Mouse (Mus musculus) lung, embryonic 15.5 days (tissue): ENCODE measurements at regions not wholly inside any gene's neighbourhood (a gene's known extent, or its start where the extent isn't known, plus 50 kb on each side); places are given as distances from the start of the nearest gene placed in this dataset.
A peak's percentile ranks its signal among the peaks of the same experiment; 100 is the strongest.
"Not testable (repeated sequence)": the region's sequence is repeated elsewhere in the genome, so short reads cannot be mapped to it uniquely, and the experiment has no call there.

ENCODE experiments used
- ATAC-seq: fragments of 200-750 bp; cut with Nextera tagmentation; 2 replicates; pipeline ENCODE4 v1.8.0; 2017; ENCODE audit warnings: moderate number of reproducible peaks, borderline replicate concordance; ENCODE audit not compliant: low FRiP score, low TSS enrichment; ENCODE audit errors: extremely low read depth
- H3K27ac ChIP-seq: fragments of 300-500 bp; sonication (generic); 2 replicates; pipeline ENCODE4 v1.5.1; 2015; ENCODE audit warnings: moderate library complexity, mild to moderate bottlenecking, inconsistent platforms
- H3K27me3 ChIP-seq: fragments of 300-500 bp; sonication (generic); 2 replicates; pipeline ENCODE4 v1.6.1; 2015; ENCODE audit warnings: inconsistent platforms
- H3K36me3 ChIP-seq: fragments of 300-500 bp; sonication (generic); 2 replicates; pipeline ENCODE4 v1.6.1; 2015; ENCODE audit warnings: inconsistent platforms
- H3K4me1 ChIP-seq: fragments of 300-500 bp; sonication (generic); 2 replicates; pipeline ENCODE4 v1.6.1; 2015; ENCODE audit warnings: inconsistent platforms
- H3K4me2 ChIP-seq: fragments of 300-500 bp; sonication (generic); 2 replicates; pipeline ENCODE4 v1.6.1; 2015; ENCODE audit warnings: inconsistent platforms, mild to moderate bottlenecking, moderate library complexity
- H3K4me3 ChIP-seq: fragments of 300-500 bp; sonication (generic); 2 replicates; pipeline ENCODE4 v1.5.1; 2015; ENCODE audit warnings: mild to moderate bottlenecking, inconsistent platforms
- H3K9ac ChIP-seq: fragments of 300-500 bp; sonication (generic); 2 replicates; pipeline ENCODE4 v1.6.1; 2015; ENCODE audit warnings: inconsistent platforms
- H3K9me3 ChIP-seq: fragments of 300-500 bp; sonication (generic); 2 replicates; pipeline ENCODE4 v1.6.1; 2016; ENCODE audit warnings: inconsistent platforms
- WGBS: fragments of 180-500 bp; shearing (Covaris S2); methylation state at CpG from one replicate; pipeline ENCODE4 v1.1.7; 2015; 5-methylcytosine and 5-hydroxymethylcytosine counted together

DNA sequence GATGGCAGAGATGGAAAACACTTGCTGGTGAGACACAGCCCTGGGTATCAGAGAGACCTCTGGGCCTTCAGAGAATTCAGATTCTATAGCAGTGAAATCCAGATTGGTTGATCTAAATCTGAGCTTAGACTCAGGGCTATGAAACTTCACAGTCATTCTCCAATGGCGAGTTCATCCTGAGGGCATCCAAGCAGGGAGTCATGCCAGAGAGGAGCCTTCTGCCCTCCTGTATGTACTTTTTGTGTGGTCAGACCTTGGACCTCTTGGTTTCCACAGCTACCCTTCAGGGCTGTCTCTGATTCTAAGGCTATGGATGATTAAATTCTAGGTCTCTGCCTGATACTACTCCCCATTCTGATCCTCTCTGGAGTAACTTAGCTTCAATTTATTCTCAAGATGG lies 122.0 kb upstream of the Mettl15 start:
- 77% methylated on average over 1 of the region's 1 CpGs for WGBS
- Histone ChIP-seq H3K9ac (no peak overlapping the region), H3K4me1 (no peaks in the 10 kb centered on the region), H3K36me3 (no peaks in the 10 kb centered on the region), H3K9me3 (no peaks in the 10 kb centered on the region), H3K27ac (no peak overlapping the region), H3K4me3 (no peak overlapping the region), H3K27me3 (no peaks in the 10 kb centered on the region), H3K4me2 (no peak overlapping the region)
- no peak for ATAC-seq

GRCm38 (mm10) chr2:109404262-109404661 lies 123.7 kb upstream of the Mettl15 start:
- WGBS = 59% methylated on average over 3 of the region's 3 CpGs
- ATAC-seq = no peak
- H3K27me3 ChIP-seq = no peaks in the 10 kb centered on the region

GRCm38 (mm10) chr2:109406591-109407079 lies 126.1 kb upstream of the Mettl15 start:
- Histone ChIP-seq H3K9me3 (no peaks in the 10 kb centered on the region), H3K9ac (no peak overlapping the region), H3K27me3 (no peaks in the 10 kb centered on the region), H3K4me2 (no peak overlapping the region), H3K4me1 (no peaks in the 10 kb centered on the region), H3K27ac (no peak overlapping the region), H3K36me3 (no peaks in the 10 kb centered on the region), H3K4me3 (no peak overlapping the region)
- no peak for ATAC-seq
- WGBS = 43% methylated on average over 7 of the region's 7 CpGs

More at GRCm38 (mm10) chr2:109404262-109404661, 123.7 kb upstream of the Mettl15 start:
- Histone ChIP-seq H3K27ac (no peak overlapping the region), H3K9ac (no peak overlapping the region), H3K4me2 (no peak overlapping the region), H3K36me3 (no peaks in the 10 kb centered on the region), H3K4me3 (no peak overlapping the region), H3K9me3 (no peaks in the 10 kb centered on the region), H3K4me1 (no peaks in the 10 kb centered on the region)

DNA sequence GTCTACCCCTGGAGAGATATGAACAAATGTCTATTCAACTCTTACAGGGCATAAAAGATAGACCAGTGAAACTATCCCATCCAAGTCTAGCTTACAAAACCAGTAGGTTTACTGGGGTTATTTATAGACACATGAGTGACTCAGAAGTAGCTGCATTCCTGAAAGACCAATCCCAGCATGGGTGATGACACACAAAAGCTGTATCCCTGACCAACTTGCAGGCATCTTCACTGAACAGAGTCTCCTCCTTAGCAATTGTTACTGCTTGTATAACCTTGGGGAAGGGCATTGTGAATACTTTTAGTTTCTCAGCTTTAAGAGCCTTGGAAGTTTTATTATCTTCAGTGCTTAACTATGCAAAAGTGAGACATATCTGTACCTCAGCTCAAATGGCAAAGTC lies 139.6 kb upstream of the Mettl15 start:
- no peak overlapping the region for H3K9ac ChIP-seq

GRCm38 (mm10) chr2:109431183-109431582 lies 150.6 kb upstream of the Mettl15 start:
- Histone ChIP-seq H3K9me3 (no peaks in the 10 kb centered on the region), H3K27ac (no peak overlapping the region), H3K4me3 (no peak overlapping the region), H3K27me3 (no peaks in the 10 kb centered on the region), H3K4me1 (no peaks in the 10 kb centered on the region), H3K9ac (no peak overlapping the region), H3K36me3 (no peaks in the 10 kb centered on the region), H3K4me2 (no peak overlapping the region)
- WGBS = 87% methylated on average over 3 of the region's 3 CpGs
- ATAC-seq = no peak

More for the DNA sequence above, 139.6 kb upstream of the Mettl15 start:
- no peak overlapping the region for H3K4me2 ChIP-seq
- H3K27me3 ChIP-seq = no peaks in the 10 kb centered on the region
- no peak overlapping the region for H3K4me3 ChIP-seq
- H3K4me1 ChIP-seq = no peaks in the 10 kb centered on the region
- ATAC-seq = no peak
- H3K27ac ChIP-seq = no peak overlapping the region
- no peaks in the 10 kb centered on the region for H3K36me3 ChIP-seq
- no peaks in the 10 kb centered on the region for H3K9me3 ChIP-seq

- no peaks in the 10 kb centered on the region for H3K9me3 ChIP-seq
- no peaks in the 10 kb centered on the region for H3K27me3 ChIP-seq
- no peak overlapping the region for H3K4me3 ChIP-seq
- H3K4me2 ChIP-seq = no peak overlapping the region
- 60% methylated on average over 3 of the region's 3 CpGs for WGBS
- no peaks in the 10 kb centered on the region for H3K36me3 ChIP-seq
- no peak overlapping the region for H3K27ac ChIP-seq
- no peak overlapping the region for H3K9ac ChIP-seq
- no peak for ATAC-seq
- H3K4me1 ChIP-seq = no peaks in the 10 kb centered on the region
Measured at GRCm38 (mm10) chr2:109442551-109443120, 162.1 kb upstream of the Mettl15 start.

DNA sequence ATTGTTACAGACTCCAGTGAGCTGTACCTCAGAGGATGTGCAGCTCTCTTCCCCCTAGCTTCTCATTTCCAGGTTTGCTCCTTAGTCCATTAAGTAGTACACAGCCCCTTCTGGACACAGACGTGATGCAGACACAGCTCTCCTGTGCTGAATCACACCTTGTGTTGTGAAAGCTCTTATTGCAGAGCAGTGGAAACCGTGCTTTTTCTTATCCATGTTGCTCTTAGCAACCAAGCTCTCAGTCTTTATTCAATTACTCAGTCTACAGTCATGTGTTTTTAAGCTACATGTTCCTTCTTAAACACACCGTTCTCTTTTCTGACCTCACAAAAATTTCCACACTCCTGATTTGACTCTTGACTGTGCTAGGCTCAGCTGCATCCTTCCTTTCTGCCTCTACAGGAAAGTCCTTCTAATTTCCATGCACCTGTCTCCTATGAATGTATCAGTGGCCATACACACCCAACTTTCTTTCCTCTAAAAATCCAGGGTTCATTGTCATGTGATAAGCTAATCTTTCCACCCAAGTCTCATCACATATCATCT lies 163.0 kb upstream of the Mettl15 start:
- H3K4me2 ChIP-seq = no peak overlapping the region
- H3K9ac ChIP-seq = no peak overlapping the region
- WGBS = 53% methylated on average over 3 of the region's 3 CpGs
- H3K9me3 ChIP-seq = no peaks in the 10 kb centered on the region
- H3K27ac ChIP-seq = no peak overlapping the region
- no peaks in the 10 kb centered on the region for H3K36me3 ChIP-seq
- no peak for ATAC-seq
- no peak overlapping the region for H3K4me3 ChIP-seq
- no peaks in the 10 kb centered on the region for H3K27me3 ChIP-seq
- no peaks in the 10 kb centered on the region for H3K4me1 ChIP-seq

- H3K4me3 ChIP-seq, H3K4me2 ChIP-seq, ATAC-seq, H3K36me3 ChIP-seq, H3K27me3 ChIP-seq, H3K27ac ChIP-seq, H3K9ac ChIP-seq, H3K9me3 ChIP-seq, H3K4me1 ChIP-seq: not testable (repeated sequence)
- WGBS = 81% methylated on average over 1 of the region's 1 CpGs
Measured at GRCm38 (mm10) chr2:109462246-109462645, 181.7 kb upstream of the Mettl15 start.

GRCm38 (mm10) chr2:109484306-109484705 lies 190.2 kb upstream of the Bdnf start:
- no peak overlapping the region for H3K27ac ChIP-seq
- no peak overlapping the region for H3K9ac ChIP-seq
- H3K4me2 ChIP-seq = no peak overlapping the region
- 71% methylated on average over 1 of the region's 1 CpGs for WGBS
- H3K4me3 ChIP-seq = no peak overlapping the region
- H3K27me3 ChIP-seq = no peaks in the 10 kb centered on the region
- no peak for ATAC-seq
- H3K4me1 ChIP-seq = no peaks in the 10 kb centered on the region
- no peaks in the 10 kb centered on the region for H3K9me3 ChIP-seq
- no peaks in the 10 kb centered on the region for H3K36me3 ChIP-seq

DNA sequence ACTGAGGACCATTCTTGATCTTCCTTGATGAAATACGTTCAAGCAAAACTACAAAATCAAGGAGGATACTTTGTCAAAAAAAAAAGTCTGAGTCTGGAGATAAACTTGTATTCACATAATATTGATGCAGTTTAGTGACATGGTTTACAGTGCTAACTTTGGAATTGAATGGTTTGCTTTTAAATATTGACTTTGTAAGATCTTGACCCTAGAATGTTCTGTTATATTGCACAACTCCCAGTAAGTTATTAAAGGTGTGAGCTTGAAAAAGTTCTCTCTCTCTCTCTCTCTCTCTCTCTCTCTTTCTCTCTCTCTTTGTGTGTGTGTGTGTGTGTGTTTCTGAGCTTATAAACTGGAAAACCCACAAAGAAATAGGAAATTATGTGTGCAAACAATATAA lies 186.9 kb upstream of the Bdnf start:
- H3K4me2 ChIP-seq = no peak overlapping the region
- 56% methylated on average over 1 of the region's 1 CpGs for WGBS
- H3K9ac ChIP-seq = no peak overlapping the region
- no peak overlapping the region for H3K27ac ChIP-seq
- H3K9me3 ChIP-seq = no peaks in the 10 kb centered on the region
- H3K27me3 ChIP-seq = no peaks in the 10 kb centered on the region
- no peaks in the 10 kb centered on the region for H3K4me1 ChIP-seq
- no peak overlapping the region for H3K4me3 ChIP-seq
- no peaks in the 10 kb centered on the region for H3K36me3 ChIP-seq
- ATAC-seq = no peak

GRCm38 (mm10) chr2:109502186-109502585 lies 172.3 kb upstream of the Bdnf start:
- H3K4me2 ChIP-seq = no peak overlapping the region
- H3K9ac ChIP-seq = no peak overlapping the region
- H3K4me1 ChIP-seq = no peaks in the 10 kb centered on the region
- 39% methylated on average over 5 of the region's 5 CpGs for WGBS
- H3K27ac ChIP-seq = no peak overlapping the region
- ATAC-seq = peak; percentile 31; the same call in 1 of the 2 replicates
- no peak overlapping the region for H3K4me3 ChIP-seq
- no peaks in the 10 kb centered on the region for H3K36me3 ChIP-seq
- H3K27me3 ChIP-seq = no peaks in the 10 kb centered on the region
- H3K9me3 ChIP-seq = no peaks in the 10 kb centered on the region

DNA sequence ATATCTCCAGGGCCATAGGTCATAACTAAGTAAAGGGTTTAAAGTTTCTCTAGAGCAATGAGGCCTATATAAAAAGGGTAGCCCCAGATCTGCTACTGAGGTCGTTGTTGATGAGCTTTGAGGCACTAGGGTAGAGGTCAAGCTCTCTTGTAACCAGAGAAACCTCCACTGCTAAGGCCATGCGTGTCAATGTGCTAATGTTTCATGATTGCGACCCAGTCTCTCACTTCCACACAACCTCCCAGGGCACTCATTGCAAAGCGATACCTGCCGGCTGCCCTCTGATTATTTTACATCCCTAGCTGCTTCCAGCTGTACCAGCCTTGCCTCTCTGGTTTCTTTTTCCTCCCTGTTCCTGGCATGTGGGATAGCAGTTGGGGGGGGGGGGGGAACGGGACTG lies 169.6 kb upstream of the Bdnf start:
- 56% methylated on average over 6 of the region's 6 CpGs for WGBS
- no peak overlapping the region for H3K27ac ChIP-seq
- no peak overlapping the region for H3K4me2 ChIP-seq
- no peaks in the 10 kb centered on the region for H3K9me3 ChIP-seq
- no peak overlapping the region for H3K4me3 ChIP-seq
- ATAC-seq = no peak
- no peaks in the 10 kb centered on the region for H3K27me3 ChIP-seq
- no peaks in the 10 kb centered on the region for H3K4me1 ChIP-seq
- H3K36me3 ChIP-seq = no peaks in the 10 kb centered on the region
- no peak overlapping the region for H3K9ac ChIP-seq
